Mouse (Mus musculus) liver, embryonic 15.5 days (tissue): Measurements from ENCODE around the gene Ndufs1. TPM values are rescaled to one million over a fixed set of nuclear protein-coding genes. Genes with fewer than 3 reads are reported as not detected.
"Not testable (repeated sequence)": the region's sequence is repeated elsewhere in the genome, so short reads cannot be mapped to it uniquely, and the experiment has no call there.

Experiments
- ATAC-seq: fragments of 200-750 bp; cut with Nextera tagmentation; 2 replicates; pipeline ENCODE4 v1.8.0; 2017; ENCODE audit warnings: moderate number of reproducible peaks, mild to moderate bottlenecking, moderate library complexity; ENCODE audit not compliant: insufficient read depth
- H3K27ac ChIP-seq: fragments of 300-500 bp; sonication (generic); replicated peaks from 2 replicates; pipeline ENCODE4 v1.5.1; 2015; ENCODE audit warnings: mild to moderate bottlenecking, inconsistent platforms
- H3K27me3 ChIP-seq: fragments of 300-500 bp; sonication (generic); 2 replicates; pipeline ENCODE4 v1.6.1; 2015; ENCODE audit warnings: mild to moderate bottlenecking, inconsistent platforms
- H3K36me3 ChIP-seq: fragments of 300-500 bp; sonication (generic); replicated peaks from 2 replicates; pipeline ENCODE4 v1.6.1; 2015; ENCODE audit warnings: moderate library complexity, mild to moderate bottlenecking, inconsistent platforms
- H3K4me1 ChIP-seq: fragments of 300-500 bp; sonication (generic); replicated peaks from 2 replicates; pipeline ENCODE4 v1.6.1; 2015; ENCODE audit warnings: inconsistent platforms
- H3K4me2 ChIP-seq: fragments of 300-500 bp; sonication (generic); 2 replicates; pipeline ENCODE4 v1.6.1; 2015; ENCODE audit warnings: moderate library complexity, mild to moderate bottlenecking, inconsistent platforms
- H3K4me3 ChIP-seq: fragments of 300-500 bp; sonication (generic); replicated peaks from 2 replicates; pipeline ENCODE4 v1.5.1; 2015; ENCODE audit warnings: mild to moderate bottlenecking, inconsistent platforms
- H3K9ac ChIP-seq: fragments of 300-500 bp; sonication (generic); 2 replicates; pipeline ENCODE4 v1.6.1; 2015; ENCODE audit warnings: moderate library complexity, mild to moderate bottlenecking, inconsistent platforms
- H3K9me3 ChIP-seq: fragments of 300-500 bp; sonication (generic); replicated peaks from 2 replicates; pipeline ENCODE4 v1.6.1; 2016; ENCODE audit warnings: inconsistent platforms
- WGBS: fragments of 180-500 bp; shearing (Covaris S2); methylation state at CpG from one replicate; pipeline ENCODE4 v1.1.7; 2015; ENCODE audit warnings: mixed read lengths; ENCODE audit not compliant: insufficient replicate concordance; 5-methylcytosine and 5-hydroxymethylcytosine counted together
- polyA plus RNA-seq: library from polyadenylated mRNA; unstranded; fragments of >200 nt; fragmentation: Nextera tagmentation; extraction: Ambion mirVana; gene quantifications from 2 replicates; pipeline ENCODE4 v1.2.1, GENCODE M21; 2015

The Ndufs1 gene
- polyA plus RNA-seq, 1 experiment from 2014 or later = 94.0 TPM

- ATAC-seq = no peak
- no peaks in the 10 kb centered on the region for H3K4me1 ChIP-seq
- no peak overlapping the region for H3K9ac ChIP-seq
- H3K4me2 ChIP-seq = no peak overlapping the region
- no peak overlapping the region for H3K4me3 ChIP-seq
- H3K9me3 ChIP-seq = no peaks in the 10 kb centered on the region
- WGBS = 20% methylated on average over 7 of the region's 7 CpGs
- no peak overlapping the region for H3K27ac ChIP-seq
- no peaks in the 10 kb centered on the region for H3K36me3 ChIP-seq
- no peaks in the 10 kb centered on the region for H3K27me3 ChIP-seq
Observed at GRCm38 (mm10) chr1:63203950-63204659, 27.5 kb upstream of the Ndufs1 start.

GRCm38 (mm10) chr1:63203471-63203870 is 26.8 kb upstream of the Ndufs1 start:
- no peak for ATAC-seq
- no peaks in the 10 kb centered on the region for H3K9me3 ChIP-seq
- 79% methylated on average over 1 of the region's 1 CpGs for WGBS

GRCm38 (mm10) chr1:63201672-63202071 is 25.0 kb upstream of the Ndufs1 start:
- no peak overlapping the region for H3K9ac ChIP-seq
- H3K27me3 ChIP-seq = no peaks in the 10 kb centered on the region
- H3K4me3 ChIP-seq = no peak overlapping the region
- H3K4me1 ChIP-seq = no peaks in the 10 kb centered on the region
- H3K9me3 ChIP-seq = no peaks in the 10 kb centered on the region
- H3K4me2 ChIP-seq = no peak overlapping the region
- H3K27ac ChIP-seq = no peak overlapping the region
- no peak for ATAC-seq
- H3K36me3 ChIP-seq = no peaks in the 10 kb centered on the region
- 63% methylated on average over 1 of the region's 1 CpGs for WGBS

More at GRCm38 (mm10) chr1:63203471-63203870, 26.8 kb upstream of the Ndufs1 start:
- no peaks in the 10 kb centered on the region for H3K27me3 ChIP-seq
- no peaks in the 10 kb centered on the region for H3K4me1 ChIP-seq
- no peaks in the 10 kb centered on the region for H3K36me3 ChIP-seq
- H3K4me3 ChIP-seq = no peak overlapping the region
- no peak overlapping the region for H3K9ac ChIP-seq
- no peak overlapping the region for H3K4me2 ChIP-seq
- H3K27ac ChIP-seq = no peak overlapping the region

GRCm38 (mm10) chr1:63200322-63200721 is 23.7 kb upstream of the Ndufs1 start:
- ATAC-seq = no peak

GRCm38 (mm10) chr1:63199387-63199786 is 22.8 kb upstream of the Ndufs1 start:
- H3K9ac ChIP-seq = no peak overlapping the region
- H3K36me3 ChIP-seq = no peaks in the 10 kb centered on the region
- no peaks in the 10 kb centered on the region for H3K9me3 ChIP-seq
- no peak overlapping the region for H3K27ac ChIP-seq
- no peak overlapping the region for H3K4me3 ChIP-seq
- no peaks in the 10 kb centered on the region for H3K27me3 ChIP-seq
- ATAC-seq = no peak
- WGBS = 77% methylated on average over 6 of the region's 6 CpGs
- no peaks in the 10 kb centered on the region for H3K4me1 ChIP-seq
- no peak overlapping the region for H3K4me2 ChIP-seq

More at GRCm38 (mm10) chr1:63200322-63200721, 23.7 kb upstream of the Ndufs1 start:
- H3K9ac ChIP-seq = no peak overlapping the region
- no peaks in the 10 kb centered on the region for H3K27me3 ChIP-seq
- H3K27ac ChIP-seq = no peak overlapping the region
- no peaks in the 10 kb centered on the region for H3K9me3 ChIP-seq
- H3K4me3 ChIP-seq = no peak overlapping the region
- WGBS = 82% methylated on average over 18 of the region's 18 CpGs
- no peaks in the 10 kb centered on the region for H3K4me1 ChIP-seq
- H3K36me3 ChIP-seq = no peaks in the 10 kb centered on the region
- no peak overlapping the region for H3K4me2 ChIP-seq

GRCm38 (mm10) chr1:63195848-63196512 is 19.3 kb upstream of the Ndufs1 start:
- H3K4me2 ChIP-seq = no peak overlapping the region
- no peaks in the 10 kb centered on the region for H3K9me3 ChIP-seq
- no peak overlapping the region for H3K9ac ChIP-seq
- WGBS = 33% methylated on average over 5 of the region's 5 CpGs
- no peak overlapping the region for H3K27ac ChIP-seq
- no peak for ATAC-seq
- H3K4me1 ChIP-seq = no peaks in the 10 kb centered on the region
- no peaks in the 10 kb centered on the region for H3K36me3 ChIP-seq
- no peak overlapping the region for H3K4me3 ChIP-seq
- H3K27me3 ChIP-seq = no peaks in the 10 kb centered on the region

- ATAC-seq = no peak
Observed at GRCm38 (mm10) chr1:63192306-63193065, 15.9 kb upstream of the Ndufs1 start.

GRCm38 (mm10) chr1:63190851-63191250 is 14.2 kb upstream of the Ndufs1 start:
- no peak overlapping the region for H3K27ac ChIP-seq
- ATAC-seq = no peak
- 70% methylated on average over 8 of the region's 8 CpGs for WGBS
- no peak overlapping the region for H3K4me3 ChIP-seq
- H3K27me3 ChIP-seq = peaks cover 3% of the 10 kb centered on the region; the same call in 1 of the 2 replicates
- H3K4me2 ChIP-seq = no peak overlapping the region
- H3K9me3 ChIP-seq = no peaks in the 10 kb centered on the region
- no peak overlapping the region for H3K9ac ChIP-seq
- no peaks in the 10 kb centered on the region for H3K4me1 ChIP-seq
- H3K36me3 ChIP-seq = no peaks in the 10 kb centered on the region

More at GRCm38 (mm10) chr1:63192306-63193065, 15.9 kb upstream of the Ndufs1 start:
- H3K9me3 ChIP-seq = no peaks in the 10 kb centered on the region
- H3K27ac ChIP-seq = no peak overlapping the region
- H3K27me3 ChIP-seq = peaks cover 3% of the 10 kb centered on the region; the same call in 1 of the 2 replicates
- H3K4me3 ChIP-seq = no peak overlapping the region
- no peak overlapping the region for H3K4me2 ChIP-seq
- 62% methylated on average over 11 of the region's 11 CpGs for WGBS
- no peaks in the 10 kb centered on the region for H3K4me1 ChIP-seq
- no peaks in the 10 kb centered on the region for H3K36me3 ChIP-seq
- no peak overlapping the region for H3K9ac ChIP-seq

- Histone ChIP-seq H3K27ac (no peak overlapping the region), H3K27me3 (peaks cover 3% of the 10 kb centered on the region; the same call in 1 of the 2 replicates), H3K9me3 (no peaks in the 10 kb centered on the region), H3K4me3 (no peak overlapping the region), H3K9ac (no peak overlapping the region), H3K36me3 (no peaks in the 10 kb centered on the region), H3K4me1 (no peaks in the 10 kb centered on the region), H3K4me2 (no peak overlapping the region)
- ATAC-seq = no peak
- 62% methylated on average over 3 of the region's 3 CpGs for WGBS
Observed at GRCm38 (mm10) chr1:63188536-63188935, 11.9 kb upstream of the Ndufs1 start.

GRCm38 (mm10) chr1:63185430-63185829 is 8.8 kb upstream of the Ndufs1 start:
- H3K9me3 ChIP-seq, H3K4me3 ChIP-seq, H3K9ac ChIP-seq, H3K4me2 ChIP-seq, H3K27ac ChIP-seq, ATAC-seq, H3K27me3 ChIP-seq, H3K4me1 ChIP-seq: not testable (repeated sequence)
- WGBS = 82% methylated on average over 6 of the region's 6 CpGs
- H3K36me3 ChIP-seq = peaks cover 10% of the 10 kb centered on the region; the same call in 1 of the 2 replicates
